Mouse (Mus musculus): ENCODE data around the gene Gdpd5. TPM values are rescaled to one million over a fixed set of nuclear protein-coding genes. Genes with fewer than 3 reads are reported as not detected.

Gene Gdpd5
- 1 to 10 TPM; 5.4 to 7.5 TPM for total RNA-seq (2021)
- long read RNA-seq, experiment 1, full-length matches to known transcripts, result 8 of 12 reads
- long read RNA-seq, experiment 1, partial matches to known transcripts, result 0 of 12 reads
- long read RNA-seq, experiment 1, other reads (novel, unspliced or antisense), result 4 of 12 reads
- long read RNA-seq, experiment 2, full-length matches to known transcripts, result 3 of 15 reads
- long read RNA-seq, experiment 2, partial matches to known transcripts, result 3 of 15 reads
- long read RNA-seq, experiment 2, other reads (novel, unspliced or antisense), result 9 of 15 reads

DNA sequence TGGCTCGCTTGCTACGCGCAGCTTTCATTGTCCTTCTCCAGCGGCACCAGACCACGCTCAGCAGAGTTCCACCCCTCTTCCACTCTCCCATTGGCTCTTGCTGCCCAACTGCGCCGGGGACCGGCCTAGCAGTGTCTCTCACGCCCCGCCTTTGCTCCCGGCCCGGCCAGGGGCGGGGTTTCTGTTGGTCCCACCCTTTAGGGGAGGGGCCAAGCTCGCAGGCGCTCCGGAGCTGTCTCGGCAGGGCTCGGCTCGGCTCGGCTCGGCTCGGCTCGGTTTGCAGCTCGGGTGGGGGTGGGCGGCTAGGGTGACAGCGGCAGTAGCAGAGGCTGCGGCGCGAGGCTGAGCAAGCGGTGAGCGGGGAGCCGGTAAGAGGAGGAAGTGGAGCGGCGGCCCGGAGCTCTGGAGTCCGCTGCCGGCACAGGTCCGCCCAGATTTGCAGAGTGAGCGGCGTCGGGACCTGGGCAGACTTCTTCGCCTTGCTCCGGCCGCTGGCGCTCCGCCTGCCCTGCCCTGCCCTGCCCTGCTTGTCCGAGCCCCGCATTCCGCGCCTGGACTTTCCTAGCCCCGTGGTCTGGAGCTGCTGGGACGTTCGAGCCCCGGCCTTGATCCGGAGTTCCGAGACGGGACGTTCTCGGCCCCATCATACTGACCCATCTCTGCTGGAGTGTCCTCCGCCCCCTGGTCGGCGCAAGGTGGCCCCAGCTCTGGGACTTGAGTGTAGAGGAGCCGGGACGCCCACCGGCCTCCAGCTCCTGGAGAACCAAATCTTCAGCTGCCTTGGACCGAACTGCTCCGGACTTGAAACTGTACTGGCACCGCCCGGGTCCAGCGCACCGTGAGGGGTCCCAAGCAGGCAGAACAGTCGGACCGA, at the start of gene Gdpd5:
TSS of gene Gdpd5 (plus strand) at position 201 of the 874 bp plus-strand sequence.
- DNase-seq (ENCODE audit: low spot score in 2 of 2), result peak; percentile 100

DNA sequence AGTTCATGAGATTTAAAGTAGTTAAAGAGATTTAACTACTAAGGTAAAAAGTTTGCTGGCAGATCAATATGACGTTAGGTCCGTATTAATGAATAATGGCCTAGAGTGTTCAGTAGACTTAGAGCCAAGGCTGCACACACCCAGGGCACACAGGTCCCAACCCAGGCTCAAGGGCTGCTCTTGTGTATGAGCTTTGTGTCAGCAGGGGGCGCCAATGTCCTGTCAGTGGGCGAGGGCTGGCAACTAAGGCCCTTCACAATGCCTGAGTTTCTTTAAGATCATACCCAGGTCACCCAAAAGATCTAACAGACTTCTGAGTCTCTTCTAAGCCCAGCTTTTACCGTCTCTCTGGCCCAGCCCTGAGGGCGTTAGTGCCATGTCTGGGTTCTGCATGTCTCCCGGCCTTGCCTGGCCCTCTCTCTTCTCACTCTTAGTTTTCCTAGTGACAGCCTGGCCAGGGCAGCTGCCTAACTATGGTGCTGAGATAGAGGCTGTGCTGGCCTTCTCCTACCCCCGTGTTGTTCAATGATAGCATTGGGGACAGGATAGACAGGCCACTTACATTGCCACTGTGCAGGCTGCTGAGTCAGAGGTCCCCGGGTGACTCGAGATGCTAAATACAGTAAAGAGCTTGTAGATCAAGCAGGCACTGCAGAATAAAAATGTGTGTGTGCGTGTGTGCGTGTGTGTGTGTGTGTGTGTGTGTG, 48.3 kb upstream of the Gdpd5 start:
- peak; percentile 90 to 91 for DNase-seq (ENCODE audit: low spot score in 2 of 2)

DNA sequence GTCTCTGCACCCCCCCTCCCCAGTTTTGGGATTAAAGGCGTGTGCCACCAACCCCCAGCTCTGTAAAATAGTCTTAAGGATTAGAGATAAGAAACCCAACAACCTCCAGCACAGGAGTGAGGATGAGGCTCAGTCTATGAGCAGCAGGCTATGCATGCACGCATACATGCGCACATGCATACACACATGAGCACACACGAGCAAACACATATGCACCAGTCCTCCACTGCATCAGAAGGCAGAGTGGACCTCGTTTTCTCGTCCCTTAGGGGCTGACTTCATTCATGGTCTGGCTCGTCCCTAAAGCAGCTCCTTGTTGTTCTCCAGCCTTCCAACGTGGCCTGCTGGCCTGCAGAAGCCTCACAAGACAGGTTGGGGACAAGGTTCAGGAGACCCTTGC, 40.5 kb upstream of the Gdpd5 start:
- DNase-seq (ENCODE audit: low spot score in 2 of 2), result no peak

DNA sequence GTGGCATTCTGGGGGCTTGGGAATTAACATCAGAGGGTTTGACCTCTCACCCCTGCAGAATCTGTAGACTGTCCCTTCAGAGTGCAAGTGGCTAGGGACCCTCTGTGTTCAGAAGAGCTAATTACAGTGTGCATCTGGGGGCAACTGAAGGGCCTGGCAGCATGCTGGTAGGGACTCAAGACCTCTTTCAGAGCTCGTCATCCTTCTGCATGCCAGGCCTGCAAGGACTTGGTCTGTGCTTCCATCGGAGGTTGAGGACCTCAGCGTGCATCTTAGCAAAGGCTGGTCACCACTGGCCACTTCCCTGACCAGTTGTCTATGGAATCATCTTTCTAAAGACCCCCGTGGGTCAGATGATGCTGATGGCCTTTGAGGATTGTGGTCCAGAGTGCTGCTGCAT, 37.6 kb upstream of the Gdpd5 start:
- DNase-seq (ENCODE audit: low spot score in 2 of 2), result no peak

DNA sequence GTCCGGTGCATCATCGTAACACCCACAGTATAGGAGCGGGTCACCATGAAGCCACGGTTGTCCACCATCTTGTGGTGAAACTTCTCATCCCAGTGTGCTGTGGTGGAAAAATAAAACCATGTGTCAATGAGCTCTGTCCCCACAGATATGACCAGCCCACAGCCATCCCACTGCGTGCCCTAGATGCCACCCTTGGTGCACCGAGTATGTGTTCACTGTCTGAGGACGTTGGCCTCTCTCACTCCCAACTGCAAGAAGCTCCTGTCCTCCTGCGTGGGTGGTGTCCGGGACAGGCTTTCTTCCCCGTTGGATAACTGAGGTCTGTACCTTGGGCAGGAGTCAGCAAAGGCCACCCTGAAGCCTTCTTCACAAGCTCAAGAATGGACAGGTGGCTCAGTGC, 33.9 kb upstream of the Gdpd5 start:
- no peak for DNase-seq (ENCODE audit: low spot score in 2 of 2)

DNA sequence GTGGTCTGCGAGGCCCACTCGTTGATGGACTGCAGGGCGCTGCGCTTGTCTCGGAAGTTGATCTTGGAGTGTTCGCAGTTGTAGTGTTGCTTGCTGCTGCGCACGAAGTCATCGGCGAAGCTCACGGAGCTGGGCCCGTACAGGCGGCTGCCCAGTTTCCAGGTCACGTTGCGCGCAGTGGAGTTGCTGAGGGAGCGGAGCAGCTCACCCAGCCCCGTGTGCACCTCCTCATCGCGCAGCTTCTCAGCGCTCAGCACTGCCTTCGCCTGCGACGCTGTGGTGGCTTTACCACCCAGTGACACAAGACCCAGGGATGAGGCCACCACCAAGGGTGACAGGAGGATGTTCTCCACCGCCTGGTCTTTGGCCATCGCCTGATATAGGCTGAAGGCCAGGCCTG, 32.3 kb upstream of the Gdpd5 start:
- DNase-seq (ENCODE audit: low spot score in 2 of 2), result no peak

DNA sequence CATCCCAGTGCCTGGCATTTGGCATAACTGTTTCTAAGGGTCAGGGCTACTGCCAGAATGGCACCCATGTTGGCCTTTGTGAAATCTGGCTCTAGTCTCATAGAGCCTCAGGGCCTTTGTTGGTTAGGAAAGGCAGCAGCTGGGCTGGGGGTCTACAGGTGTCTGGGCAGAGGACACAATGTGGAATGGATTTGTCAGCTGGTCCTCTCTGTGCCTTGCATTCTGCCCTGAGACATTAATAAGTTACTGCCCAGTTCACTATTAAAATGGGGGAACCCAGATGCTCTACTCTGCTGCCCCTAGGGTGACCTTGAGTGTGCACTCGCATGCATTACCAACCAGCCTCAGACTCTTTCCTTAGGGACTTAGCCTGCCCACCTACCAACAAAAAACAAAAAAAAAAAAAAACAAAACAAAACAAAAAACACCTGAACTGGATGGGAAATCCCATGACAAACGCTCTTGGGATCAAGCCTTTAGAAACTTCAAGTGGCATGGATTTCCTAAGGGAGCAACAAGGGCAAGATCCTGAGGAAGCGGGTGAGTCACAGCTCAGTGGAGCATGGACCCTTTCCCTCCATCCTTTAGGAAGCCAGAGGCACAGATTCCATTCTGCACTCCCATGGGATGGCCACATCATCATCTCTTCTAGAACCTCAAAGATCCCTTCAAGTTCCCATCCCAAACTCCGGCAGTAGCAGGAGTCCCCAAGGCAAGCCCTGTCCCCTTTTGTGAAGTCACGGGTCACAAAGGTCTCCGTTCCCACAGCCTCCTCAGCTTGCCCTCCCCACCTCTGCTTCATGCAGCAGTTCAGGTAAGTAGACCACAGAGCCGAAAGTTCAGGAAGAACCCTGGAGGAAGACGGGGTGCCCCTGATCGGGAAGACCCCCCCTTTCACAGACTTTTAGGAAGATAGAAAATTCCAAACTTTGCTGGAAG, 31.2 kb upstream of the Gdpd5 start:
- DNase-seq (ENCODE audit: low spot score in 2 of 2), result no peak

DNA sequence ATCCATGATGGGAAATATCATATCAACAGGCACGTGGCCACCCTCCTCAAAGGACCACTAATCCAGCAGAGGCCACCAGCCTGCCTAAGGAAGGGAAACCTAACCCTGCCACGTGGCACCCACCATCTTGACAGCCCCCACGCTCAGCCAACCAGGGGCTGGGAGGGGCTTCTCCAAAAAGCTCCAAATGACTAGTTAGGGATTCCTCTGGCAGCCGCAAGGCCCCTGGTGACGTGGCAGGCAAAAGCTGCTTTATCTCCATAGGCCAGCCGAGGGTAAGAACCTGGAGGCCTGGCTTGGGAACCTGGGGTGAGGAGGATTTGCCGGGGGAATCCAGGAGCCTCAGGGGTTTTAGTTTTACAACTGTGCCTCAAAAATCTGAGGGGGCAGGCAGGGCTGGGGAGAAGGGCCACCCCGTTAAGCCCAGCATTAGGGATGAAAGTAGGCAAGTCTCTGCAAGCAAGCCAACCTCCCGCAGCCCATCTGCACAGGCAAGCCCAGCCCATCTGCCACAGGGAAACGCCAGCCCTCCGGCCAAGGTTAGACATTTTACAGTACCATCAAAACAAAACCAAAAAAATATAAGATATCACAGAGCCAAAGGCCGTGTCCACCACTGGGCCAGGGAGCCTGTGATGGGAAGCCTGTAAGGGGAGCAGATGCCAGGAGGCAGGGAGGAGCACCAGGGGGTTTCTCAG, 30.0 kb upstream of the Gdpd5 start:
- peak; percentile 34 to 36 for DNase-seq (ENCODE audit: low spot score in 2 of 2)

DNA sequence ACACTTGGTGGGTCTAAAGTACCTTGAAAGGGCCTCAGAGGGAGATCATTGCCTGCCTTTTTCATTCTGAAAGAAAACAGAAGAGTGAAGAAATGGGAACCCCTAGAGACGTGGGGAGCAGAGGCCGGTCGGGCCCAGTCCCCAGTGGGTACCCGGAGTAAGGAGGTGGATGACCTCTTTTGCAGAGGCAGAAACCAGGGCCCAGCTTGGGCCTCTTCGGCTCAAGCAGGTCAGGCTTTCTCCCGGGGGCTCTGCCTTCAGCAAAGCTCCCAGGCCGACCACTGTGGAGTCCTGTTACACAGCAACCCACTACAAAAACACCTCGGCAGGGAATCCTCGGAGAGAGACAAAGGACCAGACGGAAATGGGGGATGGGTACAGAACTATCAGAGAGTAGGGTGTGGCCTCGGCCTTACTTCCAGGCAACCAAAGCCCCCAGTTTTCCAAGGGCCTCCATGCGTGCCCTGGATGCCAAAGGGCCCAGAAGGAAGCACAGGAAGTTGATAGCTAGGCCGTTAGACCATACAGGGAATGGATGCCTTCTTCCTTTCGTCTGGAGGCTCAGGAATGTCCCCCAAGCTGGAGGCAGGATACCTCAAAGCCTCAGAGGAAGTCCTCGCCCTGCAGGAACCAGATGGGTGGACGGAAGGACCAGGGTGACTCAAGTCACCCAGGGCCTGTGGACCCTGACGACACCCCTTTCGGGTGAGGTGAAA, 29.3 kb upstream of the Gdpd5 start:
- DNase-seq (ENCODE audit: low spot score in 2 of 2), result peak; percentile 29 to 36

DNA sequence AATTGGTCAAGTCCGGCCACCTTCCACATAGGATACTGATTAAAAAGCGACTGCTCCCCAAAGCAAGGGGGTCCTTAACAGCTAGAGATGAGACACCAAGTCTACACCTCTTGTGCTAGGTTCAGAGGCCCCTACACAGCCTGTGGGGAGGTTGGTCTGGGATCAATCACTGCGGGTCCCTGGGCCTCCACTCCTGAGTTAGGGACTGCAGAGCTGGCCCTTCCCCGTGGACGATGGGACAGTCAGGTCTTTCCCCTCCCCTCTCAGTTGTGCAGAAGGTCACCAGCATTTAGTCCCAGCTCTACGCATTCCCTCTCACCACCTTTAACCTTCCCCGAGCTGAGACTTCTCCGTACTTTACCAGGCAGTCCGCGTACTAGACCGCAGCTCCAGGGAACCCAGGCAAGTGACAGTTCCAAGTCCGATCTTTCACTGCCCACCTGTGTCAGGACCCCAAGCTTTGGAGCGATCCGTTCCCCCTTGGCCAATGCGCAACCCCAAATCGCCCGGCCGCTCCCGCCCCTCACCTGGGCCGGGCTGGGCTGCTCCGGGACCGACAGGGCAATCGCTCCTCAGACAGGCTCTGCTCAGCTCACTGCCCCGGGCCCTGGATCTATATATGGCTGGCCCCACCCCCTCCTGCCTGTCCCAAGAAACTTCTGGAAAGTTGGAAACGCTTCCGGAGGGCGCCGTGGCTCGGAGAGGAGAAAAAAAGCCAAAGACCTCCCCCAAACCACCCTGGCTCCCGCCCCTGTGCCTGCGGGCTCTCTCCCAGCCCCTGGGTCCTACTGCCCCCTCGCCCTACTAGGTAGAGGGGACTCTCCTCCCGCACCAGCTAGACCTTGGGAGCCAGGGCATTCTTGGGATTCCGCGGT, 28.5 kb upstream of the Gdpd5 start, which contains the start of gene Serpinh1:
TSS of gene Serpinh1 (minus strand) at position 714 of the 875 bp plus-strand sequence.
- DNase-seq (ENCODE audit: low spot score in 2 of 2), result peak; percentile 77 to 78

DNA sequence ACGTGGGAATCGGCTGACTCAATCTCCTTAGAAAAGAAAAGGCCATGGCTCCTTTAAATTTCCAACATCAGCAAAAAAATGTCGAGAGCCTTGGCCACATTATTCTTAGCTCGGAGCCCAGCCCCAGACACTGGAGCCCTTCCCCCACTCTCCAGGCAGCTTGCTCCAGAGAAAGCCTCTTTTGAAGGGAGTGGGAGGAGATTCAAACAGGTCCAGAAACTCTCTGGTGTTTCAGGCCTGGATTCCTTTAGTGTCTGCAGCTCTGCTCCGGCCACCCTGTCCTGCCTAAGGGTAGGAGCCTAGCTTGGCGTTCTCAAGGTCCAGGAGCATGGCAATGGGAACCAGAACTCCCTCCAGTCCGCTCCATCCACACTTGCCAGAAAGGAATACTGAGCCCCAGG, 25.5 kb upstream of the Gdpd5 start:
- peak; percentile 51 to 59 for DNase-seq (ENCODE audit: low spot score in 2 of 2)

DNA sequence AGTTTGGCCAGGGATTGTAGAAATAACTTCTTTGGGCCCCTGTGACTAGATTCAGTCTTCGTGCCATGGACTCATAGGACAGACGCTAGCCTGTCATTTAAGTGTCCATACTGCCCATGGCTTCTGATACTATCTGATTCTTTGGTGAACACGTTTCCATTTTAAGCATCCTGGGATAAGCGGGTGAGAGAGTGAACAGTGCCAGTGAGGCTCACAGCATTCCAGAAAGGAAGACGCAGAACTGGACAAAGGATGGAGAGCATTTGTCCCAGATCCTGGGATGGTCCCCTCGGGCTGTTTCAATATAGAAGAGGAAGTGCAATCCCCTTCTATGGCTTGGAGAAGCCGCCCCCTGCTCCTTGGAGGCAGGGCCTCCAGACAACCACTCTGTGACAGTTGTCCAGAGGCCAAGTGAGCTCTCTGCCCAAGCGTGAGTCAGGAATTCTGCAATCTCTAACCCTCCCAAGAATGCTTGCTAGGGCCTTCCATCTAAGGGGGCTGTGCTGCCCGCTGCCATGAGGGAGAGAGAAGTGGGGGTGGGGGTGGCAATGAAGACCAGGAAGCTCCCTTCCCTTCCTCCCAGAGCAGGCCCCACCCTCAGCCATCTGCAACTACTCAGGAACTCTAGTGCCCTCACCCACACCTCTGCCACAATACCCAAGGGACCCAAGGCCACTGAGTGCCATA, 24.8 kb upstream of the Gdpd5 start:
- peak; percentile 26 to 33 for DNase-seq (ENCODE audit: low spot score in 2 of 2)

DNA sequence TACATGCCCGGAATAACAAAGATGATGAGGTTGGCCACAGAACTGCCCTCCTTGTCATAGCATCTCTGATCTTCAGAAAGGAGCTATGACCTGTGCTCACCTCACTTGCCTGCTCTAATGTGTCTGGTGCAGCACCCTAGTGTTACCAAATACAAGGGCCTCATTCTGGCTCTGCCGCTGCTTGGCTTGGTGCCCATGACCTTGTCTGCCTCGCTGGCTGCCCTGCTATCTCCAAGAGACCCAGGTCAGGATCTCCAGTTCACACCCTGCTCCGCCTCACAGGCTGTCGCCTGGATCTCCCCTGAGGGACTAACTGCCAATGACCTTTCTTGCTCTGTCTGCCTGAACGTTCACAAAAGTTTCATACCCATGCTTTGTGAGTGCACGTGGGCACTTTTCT, 24.0 kb upstream of the Gdpd5 start:
- DNase-seq (ENCODE audit: low spot score in 2 of 2), result peak; percentile 69 to 74

DNA sequence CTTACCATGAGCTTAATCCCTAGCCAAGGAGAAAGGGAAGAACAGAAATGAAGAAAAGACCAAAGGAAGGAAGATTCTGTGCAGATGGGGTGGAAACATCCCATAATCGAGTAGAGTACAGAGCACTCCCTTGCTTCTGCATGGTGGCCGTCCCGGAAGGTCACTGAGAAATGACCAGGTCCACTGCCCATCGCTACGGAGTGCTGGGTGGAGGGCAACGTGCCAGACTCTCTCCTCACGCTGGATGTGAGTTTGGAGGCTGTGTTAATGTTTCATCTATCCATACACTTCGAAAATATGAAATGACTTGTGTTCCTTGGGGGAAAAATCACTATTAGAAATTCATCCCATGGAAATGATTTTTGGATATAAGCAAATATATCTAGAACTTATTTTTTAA, 22.8 kb upstream of the Gdpd5 start:
- DNase-seq (ENCODE audit: low spot score in 2 of 2), result no peak

DNA sequence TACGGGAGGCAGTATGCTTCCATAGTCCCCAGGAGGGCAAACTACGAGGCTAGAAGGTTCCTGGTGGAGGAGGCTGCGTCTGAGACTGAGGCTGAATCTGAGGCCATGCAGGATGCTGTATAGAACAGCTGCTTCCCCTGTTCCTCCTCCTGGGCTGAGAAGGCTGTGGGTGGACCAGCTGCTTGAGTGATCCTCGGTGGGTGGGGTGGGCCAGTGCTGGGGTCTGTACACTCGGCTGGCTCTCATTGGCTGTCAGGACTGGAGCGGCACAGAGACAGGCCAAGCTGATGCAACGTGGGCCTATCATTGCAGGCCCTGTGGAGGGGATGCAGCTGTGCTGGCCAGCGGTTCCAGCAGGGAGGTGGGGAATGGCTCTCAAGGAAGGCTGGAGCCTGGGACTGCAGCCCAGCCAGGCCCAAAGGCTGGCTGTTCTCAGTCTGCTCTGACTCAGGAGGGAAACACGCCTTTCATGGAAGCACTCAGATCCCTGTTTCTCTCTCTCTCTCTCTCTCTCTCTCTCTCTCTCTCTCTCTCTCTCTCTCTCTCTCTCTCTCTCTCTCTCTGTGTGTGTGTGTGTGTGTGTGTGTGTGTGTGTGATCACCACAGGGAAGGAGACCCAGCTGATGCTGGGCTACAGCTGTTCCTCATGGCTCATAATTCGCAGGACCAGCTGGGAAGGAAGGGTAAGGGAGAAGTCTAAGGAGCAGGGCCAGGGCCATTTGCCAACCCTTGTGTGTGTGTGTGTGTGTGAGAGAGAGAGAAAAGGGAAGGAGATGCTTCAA, 21.0 kb upstream of the Gdpd5 start:
- no peak for DNase-seq (ENCODE audit: low spot score in 2 of 2)

DNA sequence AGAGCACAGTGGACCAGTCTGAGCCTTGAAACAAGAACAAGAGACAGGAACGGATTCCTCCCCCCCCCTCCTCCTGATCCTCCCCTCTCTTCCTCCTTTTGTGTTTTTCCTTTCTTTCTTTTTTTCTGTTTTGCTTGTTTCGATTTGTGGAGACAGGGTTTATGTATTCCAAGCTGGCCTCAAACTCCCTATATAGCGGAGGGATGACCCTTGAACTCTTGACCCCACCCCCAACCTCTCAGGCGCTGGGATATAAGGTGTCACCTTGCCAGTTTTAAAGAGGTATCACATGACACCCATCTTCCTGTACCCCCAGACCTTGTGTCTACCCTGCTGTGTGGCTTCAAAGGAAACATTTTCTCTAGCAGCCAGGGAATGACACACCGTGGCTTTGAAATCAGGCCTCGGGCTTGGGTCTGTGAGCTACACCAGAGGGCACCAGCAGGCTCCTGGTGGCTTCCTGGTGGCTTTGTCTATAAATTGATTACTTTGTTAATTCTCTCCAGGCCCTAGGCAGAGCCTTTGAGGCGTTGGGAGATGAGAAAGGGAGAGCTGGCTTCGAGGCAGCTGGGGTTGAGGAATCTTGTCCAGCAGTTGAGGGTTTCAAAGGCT, 20.3 kb upstream of the Gdpd5 start:
- no peak for DNase-seq (ENCODE audit: low spot score in 2 of 2)

Data from adrenal gland, adult 18-20 months (tissue).